Mouse (Mus musculus): ENCODE data around the gene Izumo1r. TPM values are rescaled to one million over a fixed set of nuclear protein-coding genes. Genes with fewer than 3 reads are reported as not detected.

Gene Izumo1r
- polyA plus RNA-seq, 1 experiment from 2014 or later: not detected

- 52% methylated on average over 4 of the region's 4 CpGs for WGBS
- peaks cover 14% of the 10 kb centered on the region for H3K27me3 ChIP-seq (replicated peaks)
- H3K9ac ChIP-seq: no peak overlapping the region
- H3K4me2 ChIP-seq: no peak overlapping the region
- no peaks in the 10 kb centered on the region for H3K36me3 ChIP-seq (replicated peaks)
- no peak overlapping the region for H3K4me3 ChIP-seq
- peaks cover 13% of the 10 kb centered on the region for H3K4me1 ChIP-seq
- H3K9me3 ChIP-seq: no peaks in the 10 kb centered on the region
- H3K27ac ChIP-seq: no peak overlapping the region
- ATAC-seq (replicated peaks): no peak
Observed at GRCm38 (mm10) chr9:14856922-14857654, 46.7 kb downstream of the Izumo1r start.

GRCm38 (mm10) chr9:14854585-14854984 is 49.2 kb downstream of the Izumo1r start:
- Histone ChIP-seq H3K4me3 (no peak overlapping the region), H3K36me3 (replicated peaks) (no peaks in the 10 kb centered on the region), H3K27me3 (replicated peaks) (peaks cover 11% of the 10 kb centered on the region), H3K27ac (no peak overlapping the region), H3K9me3 (no peaks in the 10 kb centered on the region), H3K9ac (no peak overlapping the region), H3K4me2 (no peak overlapping the region), H3K4me1 (peaks cover 2% of the 10 kb centered on the region)
- ATAC-seq (replicated peaks): no peak
- 60% methylated on average over 4 of the region's 4 CpGs for WGBS

GRCm38 (mm10) chr9:14848267-14848935 is 55.3 kb downstream of the Izumo1r start:
- no peak overlapping the region for H3K9ac ChIP-seq
- no peak for ATAC-seq (replicated peaks)
- H3K36me3 ChIP-seq (replicated peaks): no peaks in the 10 kb centered on the region
- H3K4me1 ChIP-seq: no peaks in the 10 kb centered on the region
- no peak overlapping the region for H3K27ac ChIP-seq
- WGBS: 65% methylated on average over 1 of the region's 1 CpGs
- H3K9me3 ChIP-seq: no peaks in the 10 kb centered on the region
- H3K4me3 ChIP-seq: no peak overlapping the region
- no peak overlapping the region for H3K4me2 ChIP-seq
- H3K27me3 ChIP-seq (replicated peaks): no peaks in the 10 kb centered on the region

DNA sequence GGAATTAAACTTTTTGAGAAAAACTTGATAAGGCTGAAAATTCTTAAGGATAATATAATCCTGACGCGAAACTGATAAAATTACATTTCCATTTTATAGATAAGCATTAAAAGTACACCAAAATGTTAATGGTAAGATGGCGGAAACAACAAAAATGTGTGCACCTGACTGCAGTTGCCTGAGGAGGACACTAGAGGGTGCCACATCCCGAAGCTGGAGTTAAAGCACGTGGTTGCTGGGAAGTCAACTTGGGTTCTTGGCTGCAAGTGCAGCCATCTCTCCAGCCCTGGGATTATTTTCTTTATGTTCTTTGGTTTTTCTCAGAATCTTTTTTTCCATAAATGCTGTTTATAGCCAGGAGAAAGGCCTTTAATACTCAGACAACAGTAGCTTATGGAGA is 57.3 kb downstream of the Izumo1r start:
- H3K4me2 ChIP-seq: no peak overlapping the region
- WGBS: 47% methylated on average over 5 of the region's 5 CpGs
- H3K27me3 ChIP-seq (replicated peaks): no peaks in the 10 kb centered on the region
- no peaks in the 10 kb centered on the region for H3K36me3 ChIP-seq (replicated peaks)
- no peak overlapping the region for H3K4me3 ChIP-seq
- no peak overlapping the region for H3K27ac ChIP-seq
- H3K9me3 ChIP-seq: no peaks in the 10 kb centered on the region
- no peak for ATAC-seq (replicated peaks)
- H3K4me1 ChIP-seq: no peaks in the 10 kb centered on the region
- H3K9ac ChIP-seq: no peak overlapping the region

GRCm38 (mm10) chr9:14843901-14844300 is 59.8 kb downstream of the Izumo1r start:
- peaks cover 3% of the 10 kb centered on the region; the same call in 1 of the 2 replicates for H3K4me1 ChIP-seq
- no peak overlapping the region for H3K4me2 ChIP-seq
- WGBS: 93% methylated on average over 3 of the region's 3 CpGs

DNA sequence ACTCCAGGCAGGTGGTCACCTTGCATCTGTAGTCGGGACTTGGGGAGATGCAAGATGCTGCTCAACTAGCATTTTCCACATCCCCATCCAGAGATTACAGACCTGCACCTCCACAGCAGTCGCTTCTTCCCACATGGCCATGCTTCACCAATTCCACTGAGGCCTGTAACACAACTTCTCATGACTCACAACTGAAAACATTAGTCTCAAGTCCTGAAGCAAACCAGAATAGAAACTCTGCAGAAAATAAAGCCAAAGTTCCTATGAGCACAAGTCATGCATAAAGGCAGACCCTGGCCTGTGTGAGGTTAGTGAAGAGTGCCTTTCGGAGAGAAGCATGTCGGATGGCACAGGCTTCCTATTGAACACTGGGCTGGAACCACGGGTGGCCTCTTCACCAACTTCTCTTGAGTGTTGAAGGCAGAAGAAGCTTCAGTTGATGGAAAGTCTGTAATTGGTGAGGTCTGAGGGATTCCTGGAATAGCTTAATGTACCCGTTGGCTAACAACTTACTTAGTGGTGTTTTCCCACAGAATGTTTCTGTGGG is 60.4 kb downstream of the Izumo1r start:
- Histone ChIP-seq H3K27me3 (replicated peaks) (no peaks in the 10 kb centered on the region), H3K27ac (no peak overlapping the region), H3K9ac (no peak overlapping the region), H3K36me3 (replicated peaks) (no peaks in the 10 kb centered on the region), H3K4me1 (peaks cover 3% of the 10 kb centered on the region; the same call in 1 of the 2 replicates), H3K4me3 (no peak overlapping the region), H3K4me2 (no peak overlapping the region), H3K9me3 (no peaks in the 10 kb centered on the region)
- no peak for ATAC-seq (replicated peaks)
- 93% methylated on average over 6 of the region's 6 CpGs for WGBS

More at GRCm38 (mm10) chr9:14843901-14844300, 59.8 kb downstream of the Izumo1r start:
- Histone ChIP-seq H3K4me3 (no peak overlapping the region), H3K27me3 (replicated peaks) (no peaks in the 10 kb centered on the region), H3K27ac (no peak overlapping the region), H3K9ac (no peak overlapping the region), H3K36me3 (replicated peaks) (no peaks in the 10 kb centered on the region), H3K9me3 (no peaks in the 10 kb centered on the region)
- no peak for ATAC-seq (replicated peaks)

- H3K4me1 ChIP-seq: peaks cover 3% of the 10 kb centered on the region; the same call in 1 of the 2 replicates
- ATAC-seq (replicated peaks): no peak; the same call in 1 of the 2 replicates
- 83% methylated on average over 10 of the region's 10 CpGs for WGBS
- H3K9me3 ChIP-seq: no peaks in the 10 kb centered on the region
- no peak overlapping the region for H3K27ac ChIP-seq
- H3K36me3 ChIP-seq (replicated peaks): no peaks in the 10 kb centered on the region
- H3K27me3 ChIP-seq (replicated peaks): no peaks in the 10 kb centered on the region
- H3K4me3 ChIP-seq: no peak overlapping the region
- H3K4me2 ChIP-seq: no peak overlapping the region
- H3K9ac ChIP-seq: no peak overlapping the region
Observed at GRCm38 (mm10) chr9:14841878-14842761, 61.6 kb downstream of the Izumo1r start.

DNA sequence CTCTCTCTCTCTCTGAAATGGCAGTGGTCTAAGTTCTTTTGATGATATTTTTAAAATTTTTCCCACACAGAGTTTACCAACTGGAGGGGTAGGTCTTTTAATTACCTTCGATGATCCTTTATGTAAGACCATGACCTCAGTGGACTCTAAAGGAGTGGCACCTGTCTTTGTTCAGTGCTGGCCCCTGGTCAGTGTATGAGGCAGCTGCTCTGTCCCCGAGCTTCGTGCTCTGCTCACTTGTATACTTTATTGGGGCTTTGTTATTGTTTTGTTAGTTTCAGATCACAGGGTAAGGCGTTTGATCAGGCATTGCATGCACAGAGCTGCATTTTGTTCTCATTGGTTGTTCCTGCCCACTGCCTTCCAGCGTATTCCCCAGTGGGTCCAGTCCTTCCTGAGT is 63.8 kb downstream of the Izumo1r start:
- Histone ChIP-seq H3K4me2 (no peak overlapping the region), H3K9ac (no peak overlapping the region), H3K36me3 (replicated peaks) (no peaks in the 10 kb centered on the region), H3K27me3 (replicated peaks) (no peaks in the 10 kb centered on the region), H3K27ac (no peak overlapping the region), H3K4me1 (peaks cover 3% of the 10 kb centered on the region; the same call in 1 of the 2 replicates), H3K9me3 (no peaks in the 10 kb centered on the region), H3K4me3 (no peak overlapping the region)
- WGBS: 80% methylated on average over 5 of the region's 5 CpGs
- ATAC-seq (replicated peaks): no peak

GRCm38 (mm10) chr9:14839527-14839926 is 64.2 kb downstream of the Izumo1r start:
- Histone ChIP-seq H3K9me3 (no peaks in the 10 kb centered on the region), H3K4me1 (peaks cover 3% of the 10 kb centered on the region; the same call in 1 of the 2 replicates), H3K27ac (no peak overlapping the region), H3K4me3 (no peak overlapping the region), H3K27me3 (replicated peaks) (no peaks in the 10 kb centered on the region), H3K36me3 (replicated peaks) (no peaks in the 10 kb centered on the region), H3K4me2 (no peak overlapping the region), H3K9ac (no peak overlapping the region)
- ATAC-seq (replicated peaks): peak; percentile 66; the same call in 1 of the 2 replicates
- 36% methylated on average over 7 of the region's 7 CpGs for WGBS
